Mouse (Mus musculus) hematopoietic stem cell, adult 5-6 weeks (primary cell): ENCODE data around the gene Tfap4. TPM values are rescaled to one million over a fixed set of nuclear protein-coding genes. Genes with fewer than 3 reads are reported as not detected.
"Not testable (repeated sequence)": the region's sequence is repeated elsewhere in the genome, so short reads cannot be mapped to it uniquely, and the experiment has no call there.

ENCODE experiments used
- ATAC-seq, 2 experiments: fragments of 125-278 bp in 1 of 2; replicated peaks in 1 of 2; 2 replicates each; pipeline ENCODE4 v1.8.0; 2016 to 2017; ENCODE audit warnings: inconsistent platforms in 2 of 2, mild to moderate bottlenecking in 2 of 2, moderate number of reproducible peaks in 2 of 2, low read depth in 1 of 2, moderate TSS enrichment in 1 of 2; ENCODE audit not compliant: low FRiP score in 2 of 2, poor library complexity in 2 of 2, severe bottlenecking in 2 of 2, insufficient read depth in 1 of 2, low TSS enrichment in 1 of 2
- total RNA-seq: library from RNA; stranded (forward); fragments of 172-1452, 232-1000 nt; gene quantifications from 2 replicates; pipeline ENCODE4 v1.2.3, GENCODE M21; 2017

The Tfap4 gene
- total RNA-seq, 1 experiment from 2014 or later = 59.2 TPM

- no peak for ATAC-seq
Measured at GRCm38 (mm10) chr16:4595527-4595963, 35.9 kb upstream of the Tfap4 start.

DNA sequence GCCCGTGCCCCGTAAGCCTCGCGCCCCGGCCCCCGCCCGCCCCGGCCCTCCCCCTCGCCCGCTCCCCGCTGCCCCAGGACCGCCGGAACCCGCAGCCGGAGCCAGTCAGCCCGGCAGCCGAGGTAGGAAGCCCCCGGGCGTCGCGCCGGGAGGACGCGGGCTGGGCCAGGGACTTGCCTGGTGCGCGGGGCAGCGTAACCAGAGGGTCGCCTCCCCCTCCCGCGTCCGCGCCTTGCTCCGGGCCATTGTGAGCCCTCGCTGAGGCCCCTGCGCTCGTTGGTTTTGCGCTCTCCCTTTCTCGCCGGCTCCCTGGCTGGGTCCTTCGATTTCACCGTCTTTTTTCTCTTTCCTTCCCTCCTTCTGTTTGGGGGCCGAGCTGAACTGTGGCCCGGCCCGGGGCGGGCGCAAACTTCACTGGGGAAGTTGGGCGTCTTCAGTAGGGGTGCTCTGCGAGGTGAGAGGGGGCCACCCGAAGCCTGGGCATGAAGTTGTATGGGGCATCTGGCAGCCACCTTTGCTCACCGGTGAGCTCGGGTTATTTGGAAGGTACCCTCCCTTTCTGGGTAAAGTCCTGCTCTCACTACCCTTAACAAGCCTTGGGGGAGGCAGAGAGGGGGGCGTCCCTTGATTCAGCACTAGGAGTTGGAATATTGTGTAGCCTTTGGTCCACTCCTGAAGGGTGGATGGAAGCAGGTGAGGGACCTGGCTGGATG lies 35.3 kb upstream of the Tfap4 start:
- peak; percentile 23 to 31; a peak in 1 of 4 replicates for ATAC-seq

- ATAC-seq = peak in 1 of 2 experiments; percentile 18; a peak in 1 of 4 replicates
Measured at GRCm38 (mm10) chr16:4593971-4594813, 34.5 kb upstream of the Tfap4 start, which contains the start of gene Glis2. Gene Glis2, plus strand, starts transcription at chr16:4594713.

GRCm38 (mm10) chr16:4592909-4593875 lies 33.5 kb upstream of the Tfap4 start:
- ATAC-seq = peak; percentile 23 to 65; a peak in 1 of 4 replicates

DNA sequence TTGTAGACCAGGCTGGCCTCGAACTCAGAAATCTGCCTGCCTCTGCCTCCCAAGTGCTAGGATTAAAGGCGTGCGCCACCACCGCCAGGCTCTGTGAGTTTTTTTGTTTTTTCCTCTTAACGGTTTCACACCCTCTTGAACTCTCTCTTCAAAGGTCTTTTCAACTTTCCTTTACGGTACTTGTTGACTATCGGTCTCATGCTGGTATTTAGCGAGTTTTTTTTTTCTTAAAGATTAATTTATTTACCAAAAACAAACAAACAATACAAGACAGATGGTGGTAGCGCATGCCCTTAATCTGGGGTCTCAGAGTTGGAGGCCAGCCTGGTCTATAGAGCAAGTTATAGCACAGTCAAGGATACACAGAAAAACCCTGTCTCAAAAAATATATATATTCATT lies 30.6 kb upstream of the Tfap4 start:
- no peak for ATAC-seq

- ATAC-seq = no peak
Measured at GRCm38 (mm10) chr16:4587516-4588210, 28.0 kb upstream of the Tfap4 start.

DNA sequence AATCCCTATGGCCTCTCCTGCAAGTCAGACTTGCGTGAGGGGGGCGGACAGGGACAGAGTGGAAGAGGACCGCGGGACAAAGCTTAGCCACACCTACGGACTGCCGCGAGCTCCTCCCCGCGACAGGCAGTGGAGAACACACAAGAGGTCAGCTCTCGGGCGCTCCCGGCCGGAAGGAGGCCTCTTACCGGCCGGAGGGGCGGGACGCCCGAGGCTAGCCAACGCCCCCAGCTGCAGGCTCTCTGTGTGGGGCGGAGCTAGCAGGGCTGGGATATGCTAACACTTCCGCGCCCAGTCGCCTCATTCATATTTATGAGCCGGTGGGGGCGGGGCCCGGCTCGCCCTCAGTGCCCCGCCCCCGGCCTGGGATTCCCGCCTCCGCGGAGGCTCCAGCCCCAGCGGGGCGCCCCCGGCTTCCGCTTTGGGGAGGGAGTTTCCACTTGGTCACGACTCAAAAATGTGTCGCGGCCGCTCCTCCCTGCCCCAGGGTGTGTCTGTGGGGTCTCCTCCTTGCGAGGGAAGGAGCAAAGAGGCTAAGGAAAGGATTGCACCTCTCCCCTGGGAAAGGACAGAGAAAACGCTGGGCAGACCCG lies 27.0 kb upstream of the Tfap4 start:
- ATAC-seq = peak; percentile 95 to 96

GRCm38 (mm10) chr16:4585642-4586530 lies 26.2 kb upstream of the Tfap4 start:
- ATAC-seq = peak in 1 of 2 experiments; percentile 4; a peak in 1 of 4 replicates

DNA sequence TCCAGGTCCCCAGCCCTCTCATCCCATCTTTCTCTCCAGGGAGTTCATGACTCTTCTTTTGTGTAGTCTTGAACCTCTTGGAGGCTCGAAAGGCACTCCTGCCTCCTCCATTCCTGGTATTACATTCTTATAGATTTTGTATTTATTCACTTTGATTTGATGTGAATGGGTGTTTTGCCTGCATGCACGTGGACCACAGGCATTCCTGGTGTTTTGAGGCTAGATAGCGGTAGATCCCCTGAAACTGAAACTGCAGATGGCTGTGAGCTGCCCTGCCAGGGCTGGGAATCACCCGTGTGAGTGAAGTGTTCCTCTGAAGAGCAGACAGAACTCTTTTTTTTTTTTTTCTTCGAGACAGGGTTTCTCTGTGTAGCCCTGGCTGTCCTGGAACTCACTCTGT lies 24.8 kb upstream of the Tfap4 start:
- no peak for ATAC-seq

GRCm38 (mm10) chr16:4583807-4584206 lies 24.2 kb upstream of the Tfap4 start:
- peak; percentile 25 to 58; a peak in 2 of 4 replicates for ATAC-seq

GRCm38 (mm10) chr16:4581179-4581578 lies 21.5 kb upstream of the Tfap4 start:
- ATAC-seq = not testable (repeated sequence)

DNA sequence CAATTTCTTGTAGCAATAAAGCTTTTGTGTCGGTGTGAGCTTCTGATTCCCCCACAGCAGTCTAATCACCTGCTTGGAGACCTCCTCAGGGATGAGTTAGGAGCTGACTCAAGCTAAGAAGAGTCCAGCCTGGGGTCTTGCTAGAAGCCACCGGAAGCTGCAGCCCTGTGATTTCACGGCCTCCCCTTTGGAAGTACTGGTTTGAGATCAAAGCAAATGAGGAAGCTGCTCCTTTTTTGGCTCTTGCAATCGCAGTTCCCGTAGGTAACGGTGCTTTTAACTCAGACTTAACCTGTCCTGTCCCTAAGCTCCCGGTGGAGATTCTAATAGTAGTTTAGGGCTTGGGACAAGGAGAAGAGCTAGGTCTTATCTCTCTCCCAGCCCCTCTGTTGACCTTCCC lies 19.0 kb upstream of the Tfap4 start:
- ATAC-seq = peak in 1 of 2 experiments; percentile 27; a peak in 1 of 4 replicates

GRCm38 (mm10) chr16:4576873-4577272 lies 17.2 kb upstream of the Tfap4 start:
- ATAC-seq = peak; percentile 92 to 95

DNA sequence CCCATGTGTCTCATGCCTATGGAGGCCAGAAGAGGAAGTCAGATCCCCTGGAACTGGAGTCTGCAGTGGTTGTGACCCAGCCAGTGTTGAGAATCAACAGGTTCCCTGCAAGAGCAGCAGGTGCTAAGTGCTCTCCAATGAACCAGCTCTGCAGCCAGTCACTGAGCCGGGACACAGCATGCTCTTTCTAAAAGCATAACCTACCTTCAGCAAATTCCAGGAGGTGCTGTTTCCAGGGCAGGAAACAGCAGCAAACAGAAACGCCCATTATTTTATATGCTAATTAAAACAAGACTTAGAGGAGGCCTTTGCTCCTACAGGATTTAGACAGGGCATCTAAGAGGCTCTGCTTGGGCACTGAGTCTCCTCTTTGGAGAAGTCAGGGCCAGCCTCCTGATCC lies 16.4 kb upstream of the Tfap4 start:
- ATAC-seq = no peak

DNA sequence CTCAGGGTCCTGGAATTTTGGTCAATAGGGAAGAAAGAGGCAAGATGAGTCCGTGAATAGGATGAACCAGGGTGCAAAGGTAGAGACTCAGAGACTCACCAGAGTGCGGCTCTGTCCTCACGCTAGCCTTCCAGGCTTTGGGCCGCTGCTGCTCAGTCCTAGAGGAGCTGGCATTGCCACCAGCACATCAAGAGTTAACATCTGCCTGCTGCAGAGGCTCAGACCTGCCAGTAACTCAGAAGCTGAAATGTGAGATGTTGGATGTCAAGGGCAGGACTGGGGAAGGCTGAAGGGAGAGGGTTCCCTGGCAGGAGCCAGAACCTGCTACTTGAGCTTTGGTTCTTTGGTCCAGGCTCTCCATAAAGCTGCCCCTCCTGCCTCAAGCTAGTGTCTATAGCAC lies 11.1 kb upstream of the Tfap4 start:
- no peak for ATAC-seq
